Mouse (Mus musculus) erythroblast, embryonic 14.5 days (primary cell): Measurements from ENCODE around the gene D630036H23Rik.

ENCODE experiments used
- GATA1 ChIP-seq: IDR thresholded peaks from 2 replicates; pipeline ENCODE4 v1.6.1; 2012; ENCODE audit warnings: low read length, inconsistent platforms, mixed read lengths
- TAL1 ChIP-seq: IDR thresholded peaks from 3 replicates; pipeline ENCODE4 v1.6.1; 2012; ENCODE audit warnings: low read length, inconsistent platforms, mixed read lengths

DNA sequence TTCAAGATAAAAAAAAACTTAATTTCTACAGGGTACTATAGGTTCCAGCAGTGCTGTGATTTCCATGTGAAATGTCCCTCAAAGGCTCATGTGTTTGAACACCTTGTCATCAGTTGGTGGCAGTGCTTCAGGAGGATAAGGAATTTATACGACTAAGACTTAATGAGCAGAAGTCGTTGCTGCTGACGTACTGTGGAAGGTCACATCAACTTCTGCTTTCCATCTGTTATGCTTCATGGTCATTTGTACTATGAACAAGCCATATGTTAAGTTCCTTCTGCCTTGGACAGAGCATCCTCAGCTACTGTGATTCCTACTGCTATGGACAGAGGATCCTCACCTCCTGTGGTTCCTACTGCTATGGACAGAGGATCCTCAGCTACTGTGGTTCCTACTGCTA lies 21.9 kb downstream of the D630036H23Rik start:
- TF ChIP-seq GATA1 (no peak), TAL1 (no peak)
